8 mouse cellular contexts compared by ENCODE assay signal in the genomic region with DNA sequence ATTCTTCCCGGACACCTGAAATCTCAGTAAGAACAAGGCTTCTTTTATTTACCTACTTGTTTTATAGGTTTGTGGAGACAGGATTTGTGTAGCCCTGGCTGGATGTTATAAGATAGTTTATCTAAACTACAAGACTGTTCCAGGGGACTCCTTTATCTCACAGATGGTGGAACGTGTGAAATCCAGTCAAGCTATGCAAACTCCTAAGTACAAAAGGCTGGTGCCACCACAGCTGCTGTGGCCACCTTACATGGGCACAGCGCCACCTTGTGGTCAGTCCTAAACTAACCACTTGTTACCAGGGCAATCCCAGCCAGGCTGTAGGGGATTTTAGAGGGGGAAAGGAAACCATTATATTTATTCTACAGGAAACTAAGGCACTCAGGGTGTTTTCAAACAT. TPM values are rescaled to one million over a fixed set of nuclear protein-coding genes. Genes with fewer than 3 reads are reported as not detected.
DNase-seq lines count a peak whose midpoint lies in the region; ATAC-seq and TF ChIP-seq lines count a peak whose summit lies in the region.

No protein-coding gene starts in this region.

- no peak overlapping the region for H3K9ac ChIP-seq in kidney, embryonic 16.5 days (replicated peaks; ENCODE audit: low read length)
- no peak overlapping the region for H3K9ac ChIP-seq in limb, embryonic 14.5 days (ENCODE audit: low read depth, low read length, severe bottlenecking)

- H3K27me3 ChIP-seq in kidney, embryonic 16.5 days (ENCODE audit: insufficient read depth, low read length): no peaks in the 10 kb centered on the region
- H3K27me3 ChIP-seq in limb, embryonic 14.5 days (ENCODE audit: control insufficient read depth, insufficient read depth, low read length): no peaks in the 10 kb centered on the region

- no peak overlapping the region for H3K4me2 ChIP-seq in kidney, embryonic 16.5 days (replicated peaks; ENCODE audit: low read depth, low read length)
- no peak overlapping the region for H3K4me2 ChIP-seq in limb, embryonic 14.5 days (replicated peaks; ENCODE audit: low read depth, low read length, severe bottlenecking)

- H3K9me3 ChIP-seq in kidney, embryonic 16.5 days (ENCODE audit: low read length): no peaks in the 10 kb centered on the region
- no peaks in the 10 kb centered on the region for H3K9me3 ChIP-seq in limb, embryonic 14.5 days (ENCODE audit: control insufficient read depth, low read length)

- WGBS in kidney, embryonic 16.5 days: 28% methylated on average over 3 of the region's 3 CpGs
- WGBS in limb, embryonic 14.5 days: 29% methylated on average over 3 of the region's 3 CpGs

- H3K36me3 ChIP-seq in kidney, embryonic 16.5 days (ENCODE audit: insufficient read depth, low read length): peaks cover 40% of the 10 kb centered on the region
- H3K36me3 ChIP-seq in limb, embryonic 14.5 days (ENCODE audit: control insufficient read depth, insufficient read depth, low read length): peaks cover 55% of the 10 kb centered on the region

- peaks cover 8% of the 10 kb centered on the region for H3K4me1 ChIP-seq in kidney, embryonic 16.5 days (ENCODE audit: insufficient read depth, low read length)
- H3K4me1 ChIP-seq in limb, embryonic 14.5 days (ENCODE audit: control insufficient read depth, insufficient read depth, low read length): peaks cover 8% of the 10 kb centered on the region

- H3K27ac ChIP-seq in kidney, embryonic 16.5 days (ENCODE audit: low read length): no peak overlapping the region
- H3K27ac ChIP-seq in limb, embryonic 14.5 days (replicated peaks; ENCODE audit: low read depth, low read length): no peak overlapping the region

- no peak for ATAC-seq in kidney, embryonic 16.5 days (ENCODE audit: low FRiP score, low TSS enrichment)
- ATAC-seq in limb, embryonic 14.5 days (ENCODE audit: low FRiP score, low read depth): peak; percentile 56; the same call in 1 of the 2 replicates

- DNase-seq in kidney, adult 11 months: peak; percentile 61
- DNase-seq in cerebellum, adult 18-20 months: peak; percentile 77 to 84
- peak; percentile 86 for DNase-seq in forelimb bud, embryonic 11.5 days (ENCODE audit: low read depth, low spot score)
- DNase-seq in induced T-regulatory cell, adult 2 months (ENCODE audit: low read depth): peak; percentile 87
- DNase-seq in limb, embryonic 14.5 days (ENCODE audit: low spot score): peak; percentile 87
- peak; percentile 63 to 76 for DNase-seq in natural killer cell, adult 2 months (ENCODE audit: low spot score in 2 of 2)
- DNase-seq in spleen, postnatal 4 days (ENCODE audit: low spot score in 2 of 2): peak; percentile 81 to 94

- H3K4me3 ChIP-seq in kidney, embryonic 16.5 days (ENCODE audit: low read length): no peak overlapping the region
- no peak overlapping the region for H3K4me3 ChIP-seq in limb, embryonic 14.5 days (replicated peaks; ENCODE audit: low read length)

- no peak for TF ChIP-seq POLR2A in limb, embryonic 14.5 days (IDR thresholded peaks at IDR 0.05; ENCODE audit: borderline replicate concordance, extremely low read depth, insufficient read depth, insufficient read length)

RNA-seq across cellular contexts. Expression of gene Tmem258, which starts 5.1 kb away (rescaled TPM):
- polyA plus RNA-seq in kidney, embryonic 16.5 days (2015; fragmentation: Nextera tagmentation; extraction: Ambion mirVana): 430 and 433 TPM in 2 replicates
- 178 and 186 TPM in 2 replicates for polyA plus RNA-seq in limb, embryonic 14.5 days (2012; rRNA removed)
- 484 and 516 TPM in 2 replicates for polyA plus RNA-seq in limb, embryonic 14.5 days (2014; fragmentation: Nextera tagmentation; extraction: Ambion mirVana)

RNA-seq across cellular contexts. Expression of gene Fen1, which starts 5.2 kb away (rescaled TPM):
- 103 and 107 TPM in 2 replicates for polyA plus RNA-seq in kidney, embryonic 16.5 days (2015; fragmentation: Nextera tagmentation; extraction: Ambion mirVana)
- polyA plus RNA-seq in limb, embryonic 14.5 days (2012; rRNA removed): 37.3 and 40.8 TPM in 2 replicates
- 58.2 and 61.2 TPM in 2 replicates for polyA plus RNA-seq in limb, embryonic 14.5 days (2014; fragmentation: Nextera tagmentation; extraction: Ambion mirVana)

RNA-seq across cellular contexts. Expression of gene Fads1, which starts 16.0 kb away (rescaled TPM):
- 95.4 and 100 TPM in 2 replicates for polyA plus RNA-seq in kidney, embryonic 16.5 days (2015; fragmentation: Nextera tagmentation; extraction: Ambion mirVana)
- polyA plus RNA-seq in limb, embryonic 14.5 days (2012; rRNA removed): 87.3 and 116 TPM in 2 replicates
- 81.1 and 81.3 TPM in 2 replicates for polyA plus RNA-seq in limb, embryonic 14.5 days (2014; fragmentation: Nextera tagmentation; extraction: Ambion mirVana)

RNA-seq across cellular contexts. Expression of gene Myrf, which starts 41.8 kb away (rescaled TPM):
- polyA plus RNA-seq in kidney, embryonic 16.5 days (2015; fragmentation: Nextera tagmentation; extraction: Ambion mirVana): 3.9 and 4.2 TPM in 2 replicates
- 4.4 and 7.0 TPM in 2 replicates for polyA plus RNA-seq in limb, embryonic 14.5 days (2012; rRNA removed)
- polyA plus RNA-seq in limb, embryonic 14.5 days (2014; fragmentation: Nextera tagmentation; extraction: Ambion mirVana): 1.1 and 1.4 TPM in 2 replicates
